Mouse (Mus musculus): ENCODE measurements around the gene Ghr. TPM values are rescaled to one million over a fixed set of nuclear protein-coding genes. Genes with fewer than 3 reads are reported as not detected.

Gene Ghr
- polyA plus RNA-seq, 1 experiment from 2014 or later: 11.0 TPM

GRCm38 (mm10) chr15:3469230-3469629 lies 114.1 kb downstream of the Ghr start:
- Histone ChIP-seq H3K4me3 (no peak overlapping the region), H3K36me3 (no peaks in the 10 kb centered on the region), H3K4me1 (replicated peaks) (no peaks in the 10 kb centered on the region), H3K27ac (no peak overlapping the region), H3K4me2 (no peak overlapping the region), H3K9me3 (no peaks in the 10 kb centered on the region), H3K9ac (no peak overlapping the region), H3K27me3 (no peaks in the 10 kb centered on the region)
- 89% methylated on average over 4 of the region's 4 CpGs for whole genome bisulfite sequencing
- ATAC-seq (ENCODE audit: low FRiP score): no peak

DNA sequence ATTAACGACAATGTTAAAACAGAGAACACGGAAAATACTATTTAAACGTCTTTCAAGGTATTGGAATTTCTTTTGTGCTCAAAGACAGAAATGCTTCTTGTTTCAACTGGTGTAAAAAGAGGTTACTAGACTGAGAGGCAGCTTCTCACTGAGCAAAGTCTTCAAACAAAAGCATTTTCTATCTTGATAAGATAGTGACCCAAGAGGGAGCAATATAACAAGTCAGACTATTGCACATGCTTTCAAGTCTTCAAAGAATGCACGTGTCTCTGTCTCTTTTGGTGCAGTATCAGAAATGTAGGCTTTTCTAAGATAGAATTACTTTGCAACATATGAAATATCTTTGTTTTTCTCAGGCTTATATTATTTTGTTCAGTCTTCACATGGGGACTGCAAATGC lies 116.7 kb downstream of the Ghr start:
- WGBS: 89% methylated on average over 4 of the region's 4 CpGs
- Histone ChIP-seq H3K9me3 (no peaks in the 10 kb centered on the region), H3K4me3 (no peak overlapping the region), H3K27me3 (no peaks in the 10 kb centered on the region), H3K4me1 (replicated peaks) (no peaks in the 10 kb centered on the region), H3K27ac (no peak overlapping the region), H3K36me3 (no peaks in the 10 kb centered on the region), H3K4me2 (no peak overlapping the region), H3K9ac (no peak overlapping the region)
- no peak for ATAC-seq (ENCODE audit: low FRiP score)

GRCm38 (mm10) chr15:3464754-3465153 lies 118.5 kb downstream of the Ghr start:
- Histone ChIP-seq H3K36me3 (no peaks in the 10 kb centered on the region), H3K27ac (no peak overlapping the region), H3K4me2 (no peak overlapping the region), H3K9me3 (no peaks in the 10 kb centered on the region), H3K4me3 (no peak overlapping the region), H3K9ac (no peak overlapping the region), H3K27me3 (no peaks in the 10 kb centered on the region), H3K4me1 (replicated peaks) (no peaks in the 10 kb centered on the region)
- WGBS: 83% methylated on average over 4 of the region's 4 CpGs
- ATAC-seq (ENCODE audit: low FRiP score): no peak

DNA sequence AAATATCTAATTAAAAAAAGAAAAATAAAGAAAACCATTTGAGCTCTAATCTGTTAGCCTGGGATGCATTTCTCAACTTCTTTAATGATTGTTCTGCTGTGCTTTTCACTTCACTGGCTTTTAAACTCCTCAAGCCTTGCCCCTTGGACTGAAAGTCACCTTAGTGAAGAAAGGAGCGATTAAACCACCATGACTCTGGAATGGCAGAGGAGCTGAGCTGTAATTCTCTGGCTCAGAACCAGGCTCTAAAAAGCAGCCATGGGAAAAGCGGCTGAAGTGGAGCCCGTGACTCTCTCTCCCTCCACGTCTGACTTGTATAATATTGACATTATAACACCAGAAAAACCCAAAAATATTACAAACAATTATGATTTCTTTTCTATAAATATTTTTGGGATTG lies 126.7 kb downstream of the Ghr start:
- no peak for ATAC-seq (ENCODE audit: low FRiP score)
- Histone ChIP-seq H3K4me1 (replicated peaks) (no peaks in the 10 kb centered on the region), H3K27me3 (no peaks in the 10 kb centered on the region), H3K9me3 (no peaks in the 10 kb centered on the region), H3K36me3 (no peaks in the 10 kb centered on the region), H3K4me2 (no peak overlapping the region), H3K9ac (no peak overlapping the region), H3K27ac (no peak overlapping the region), H3K4me3 (no peak overlapping the region)
- 86% methylated on average over 4 of the region's 4 CpGs for WGBS

GRCm38 (mm10) chr15:3455572-3455971 lies 127.7 kb downstream of the Ghr start:
- no peak for ATAC-seq (ENCODE audit: low FRiP score)
- Histone ChIP-seq H3K4me2 (no peak overlapping the region), H3K4me1 (replicated peaks) (no peaks in the 10 kb centered on the region)

GRCm38 (mm10) chr15:3452080-3452752 lies 131.1 kb downstream of the Ghr start:
- ATAC-seq (ENCODE audit: low FRiP score): no peak
- no peak overlapping the region for H3K9ac ChIP-seq
- no peak overlapping the region for H3K27ac ChIP-seq

More at GRCm38 (mm10) chr15:3455572-3455971, 127.7 kb downstream of the Ghr start:
- Histone ChIP-seq H3K36me3 (no peaks in the 10 kb centered on the region), H3K9ac (no peak overlapping the region), H3K9me3 (no peaks in the 10 kb centered on the region), H3K27ac (no peak overlapping the region), H3K27me3 (no peaks in the 10 kb centered on the region), H3K4me3 (no peak overlapping the region)

DNA sequence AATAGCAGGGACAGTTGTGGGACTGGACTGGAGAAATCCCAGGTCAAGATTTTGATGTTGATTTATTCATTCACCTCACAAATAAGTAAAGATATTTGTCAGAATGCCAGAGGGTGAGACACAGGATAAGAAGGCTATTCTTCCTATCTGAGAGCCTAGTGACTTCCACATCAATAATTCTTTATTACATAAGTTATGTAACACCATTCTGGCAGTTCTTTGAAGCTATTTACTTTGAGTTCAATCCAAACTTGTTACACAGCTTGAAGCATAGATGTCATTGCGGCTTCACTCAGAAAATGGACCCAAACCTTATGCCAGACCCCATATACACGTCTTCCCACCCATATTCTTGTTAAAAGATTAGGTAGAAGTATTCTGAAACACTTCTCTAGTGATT lies 133.7 kb downstream of the Ghr start:
- 72% methylated on average over 2 of the region's 2 CpGs for WGBS
- Histone ChIP-seq H3K4me3 (no peak overlapping the region), H3K9me3 (no peaks in the 10 kb centered on the region), H3K9ac (no peak overlapping the region), H3K27me3 (no peaks in the 10 kb centered on the region), H3K27ac (no peak overlapping the region), H3K36me3 (no peaks in the 10 kb centered on the region), H3K4me1 (replicated peaks) (no peaks in the 10 kb centered on the region), H3K4me2 (no peak overlapping the region)
- ATAC-seq (ENCODE audit: low FRiP score): no peak

More at GRCm38 (mm10) chr15:3452080-3452752, 131.1 kb downstream of the Ghr start:
- no peaks in the 10 kb centered on the region for H3K36me3 ChIP-seq
- H3K9me3 ChIP-seq: no peaks in the 10 kb centered on the region
- no peak overlapping the region for H3K4me2 ChIP-seq
- no peaks in the 10 kb centered on the region for H3K27me3 ChIP-seq
- no peaks in the 10 kb centered on the region for H3K4me1 ChIP-seq (replicated peaks)
- 82% methylated on average over 5 of the region's 5 CpGs for WGBS
- H3K4me3 ChIP-seq: no peak overlapping the region

DNA sequence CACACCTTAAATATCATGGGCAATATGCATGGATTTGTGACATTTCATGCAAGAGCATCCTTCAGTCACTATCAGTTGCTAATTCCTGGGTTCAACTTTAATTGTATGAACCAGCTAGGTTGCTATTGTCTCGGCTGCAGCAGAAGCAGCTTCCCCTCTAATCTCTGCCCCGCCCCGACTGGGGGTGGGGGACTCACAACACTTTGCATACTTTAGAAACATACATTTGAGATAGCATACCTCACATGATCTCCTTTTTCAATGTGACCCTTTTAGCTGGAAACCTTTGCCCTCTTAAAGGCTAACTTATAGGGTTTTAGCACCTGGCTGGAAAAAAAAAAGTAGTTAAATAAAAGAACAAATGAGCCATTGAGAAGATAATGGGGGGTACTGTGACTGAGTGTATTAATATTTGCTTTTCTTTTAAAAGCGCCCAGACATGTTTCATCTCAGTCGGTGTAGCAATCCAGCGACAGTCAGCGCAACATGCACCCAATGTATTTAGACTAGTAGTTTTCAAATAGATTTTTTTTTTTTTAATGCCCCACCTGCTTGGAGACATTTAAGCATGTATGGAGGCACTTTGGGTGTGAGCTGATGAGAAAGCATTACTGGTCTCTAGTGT lies 137.9 kb downstream of the Ghr start:
- no peak overlapping the region for H3K27ac ChIP-seq
- no peak overlapping the region for H3K4me3 ChIP-seq
- no peaks in the 10 kb centered on the region for H3K36me3 ChIP-seq
- no peaks in the 10 kb centered on the region for H3K4me1 ChIP-seq (replicated peaks)
- H3K9me3 ChIP-seq: no peaks in the 10 kb centered on the region
- 76% methylated on average over 7 of the region's 7 CpGs for WGBS
- H3K4me2 ChIP-seq: no peak overlapping the region
- no peaks in the 10 kb centered on the region for H3K27me3 ChIP-seq
- H3K9ac ChIP-seq: no peak overlapping the region
- ATAC-seq (ENCODE audit: low FRiP score): no peak

- H3K9me3 ChIP-seq: no peaks in the 10 kb centered on the region
- H3K4me1 ChIP-seq (replicated peaks): no peaks in the 10 kb centered on the region
- no peak overlapping the region for H3K9ac ChIP-seq
- H3K27ac ChIP-seq: no peak overlapping the region
- no peaks in the 10 kb centered on the region for H3K27me3 ChIP-seq
- no peaks in the 10 kb centered on the region for H3K36me3 ChIP-seq
- WGBS: 86% methylated on average over 8 of the region's 8 CpGs
- no peak for ATAC-seq (ENCODE audit: low FRiP score)
- no peak overlapping the region for H3K4me2 ChIP-seq
- no peak overlapping the region for H3K4me3 ChIP-seq
Measured at GRCm38 (mm10) chr15:3444448-3445020, 138.8 kb downstream of the Ghr start.

GRCm38 (mm10) chr15:3441506-3442286 lies 141.6 kb downstream of the Ghr start:
- Histone ChIP-seq H3K27me3 (no peaks in the 10 kb centered on the region), H3K9me3 (no peaks in the 10 kb centered on the region), H3K9ac (no peak overlapping the region), H3K4me2 (no peak overlapping the region), H3K36me3 (no peaks in the 10 kb centered on the region), H3K27ac (no peak overlapping the region), H3K4me1 (replicated peaks) (no peaks in the 10 kb centered on the region), H3K4me3 (no peak overlapping the region)
- no peak for ATAC-seq (ENCODE audit: low FRiP score)
- 57% methylated on average over 4 of the region's 4 CpGs for WGBS

DNA sequence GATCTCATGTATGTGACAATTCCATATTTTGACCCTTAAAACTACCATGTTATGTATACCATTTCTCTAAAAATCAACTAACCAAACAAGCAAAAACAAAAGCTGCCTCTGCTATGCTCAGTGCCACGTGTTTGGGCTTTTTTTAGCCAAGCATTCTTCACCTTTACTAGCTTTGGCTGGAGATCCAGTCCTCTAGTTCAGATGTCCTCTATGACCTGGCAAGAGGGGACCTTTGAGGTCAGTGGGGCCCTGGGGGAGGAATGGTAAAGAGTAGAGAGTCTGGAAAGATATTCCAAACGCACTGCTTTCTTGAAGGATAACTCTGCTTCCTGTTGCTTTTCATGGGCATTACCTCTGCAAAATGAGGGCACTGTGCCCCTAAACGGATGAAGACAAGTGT lies 145.9 kb downstream of the Ghr start:
- Histone ChIP-seq H3K9me3 (no peaks in the 10 kb centered on the region), H3K27me3 (no peaks in the 10 kb centered on the region), H3K4me3 (no peak overlapping the region), H3K36me3 (no peaks in the 10 kb centered on the region), H3K27ac (no peak overlapping the region), H3K4me2 (no peak overlapping the region), H3K9ac (no peak overlapping the region), H3K4me1 (replicated peaks) (no peaks in the 10 kb centered on the region)
- ATAC-seq (ENCODE audit: low FRiP score): no peak
- 79% methylated on average over 3 of the region's 3 CpGs for WGBS

GRCm38 (mm10) chr15:3435637-3436036 lies 147.7 kb downstream of the Ghr start:
- Histone ChIP-seq H3K9ac (no peak overlapping the region), H3K9me3 (no peaks in the 10 kb centered on the region), H3K4me1 (replicated peaks) (no peaks in the 10 kb centered on the region), H3K36me3 (no peaks in the 10 kb centered on the region), H3K27me3 (no peaks in the 10 kb centered on the region), H3K4me2 (no peak overlapping the region), H3K4me3 (no peak overlapping the region), H3K27ac (no peak overlapping the region)
- no peak for ATAC-seq (ENCODE audit: low FRiP score)
- WGBS: 63% methylated on average over 4 of the region's 4 CpGs
